Mouse (Mus musculus) liver, postnatal 0 days (tissue): ENCODE results near the gene Coro1c.

Experiments used
- CTCF ChIP-seq: sonication (generic); IDR thresholded peaks from 2 replicates; pipeline ENCODE4 v1.5.1; 2016; ENCODE audit warnings: antibody characterized with exemption, low read depth
- EP300 ChIP-seq: IDR thresholded peaks from 2 replicates; pipeline ENCODE4 v1.6.1; 2016; ENCODE audit warnings: antibody characterized with exemption, low read depth, mild to moderate bottlenecking

- TF ChIP-seq CTCF, result peak; percentile 76
- no peak for TF ChIP-seq EP300
These were observed 47.3 kb downstream of the Coro1c start for GRCm38 (mm10) chr5:113861294-113861693.
